Mouse (Mus musculus) G1E (cell line): ENCODE measurements around the gene Als2cr12. TPM values are rescaled to one million over a fixed set of nuclear protein-coding genes. Genes with fewer than 3 reads are reported as not detected.

Source experiments
- ATAC-seq: 2 replicates; pipeline ENCODE4 v1.8.0; 2016; ENCODE audit warnings: mild to moderate bottlenecking; ENCODE audit not compliant: insufficient number of reproducible peaks, poor library complexity, low FRiP score, severe bottlenecking; ENCODE audit errors: extremely low read depth
- DNase-seq: peaks from one replicate; pipeline ENCODE4 v3.0.0; 2012; ENCODE audit warnings: low spot score
- H3K27me3 ChIP-seq: 2 replicates; pipeline ENCODE4 v1.6.1; 2012; ENCODE audit warnings: mild to moderate bottlenecking, low read length, inconsistent platforms; ENCODE audit not compliant: insufficient read depth
- H3K36me3 ChIP-seq: replicated peaks from 2 replicates; pipeline ENCODE3; 2012; ENCODE audit warnings: mild to moderate bottlenecking, inconsistent platforms
- H3K4me1 ChIP-seq: 2 replicates; pipeline ENCODE4 v1.6.1; 2012; ENCODE audit warnings: low read depth, low read length, inconsistent platforms, mixed read lengths; ENCODE audit not compliant: insufficient read depth
- H3K4me3 ChIP-seq: 2 replicates; pipeline ENCODE4 v1.5.1; 2012; ENCODE audit warnings: low read depth, mild to moderate bottlenecking, inconsistent platforms, low read length, moderate library complexity, mixed read lengths
- H3K9me3 ChIP-seq: replicated peaks from 2 replicates; pipeline ENCODE4 v1.6.1; 2012; ENCODE audit warnings: inconsistent platforms
- CTCF ChIP-seq: IDR thresholded peaks from 2 replicates; pipeline ENCODE4 v1.5.1; 2012; ENCODE audit warnings: low read depth, low read length, inconsistent platforms, mixed read lengths
- GATA1 ChIP-seq: IDR thresholded peaks from 2 replicates; pipeline ENCODE4 v1.6.1; 2012; ENCODE audit warnings: borderline replicate concordance, low read length, inconsistent platforms, mixed read lengths
- GATA2 ChIP-seq: IDR thresholded peaks from 2 replicates; pipeline ENCODE4 v1.6.1; 2012; ENCODE audit warnings: low read depth, low read length, inconsistent platforms, borderline replicate concordance
- POLR2AphosphoS5 ChIP-seq: IDR thresholded peaks from 2 replicates; pipeline ENCODE4 v1.6.1; 2012; ENCODE audit warnings: low read depth, low read length, inconsistent platforms; ENCODE audit not compliant: insufficient replicate concordance
- TAL1 ChIP-seq: conservative IDR thresholded peaks from 2 replicates; pipeline ENCODE4 v1.6.1; 2012; ENCODE audit warnings: low read depth, low read length, inconsistent platforms, mixed read lengths
- polyA plus RNA-seq: library from polyadenylated mRNA; stranded (reverse); fragments of >175 nt; gene quantifications from 2 replicates; pipeline ENCODE4 v1.2.3, GENCODE M21; 2012
- total RNA-seq, 2 experiments: library from RNA; stranded (forward) in 1 of 2; stranded (reverse) in 1 of 2; fragments of 200-1000 nt in 1 of 2; fragments of >200 nt in 1 of 2; fragmentation: Nextera tagmentation in 1 of 2; gene quantifications; 2 replicates each; pipeline ENCODE4 v1.2.3; 2014 to 2017

The Als2cr12 gene
- total and polyA plus RNA-seq, 3 experiments, result 0.22 TPM; not detected in 2

GRCm38 (mm10) chr1:58714361-58714760, 18.6 kb upstream of the Als2cr12 start:
- Histone ChIP-seq H3K27me3 (no peaks in the 10 kb centered on the region), H3K4me3 (peak overlapping the region; percentile 81), H3K9me3 (no peaks in the 10 kb centered on the region), H3K36me3 (peaks cover 50% of the 10 kb centered on the region), H3K4me1 (peaks cover 62% of the 10 kb centered on the region)
- DNase-seq, result no peak
- TF ChIP-seq TAL1, result no peak
- no peak for TF ChIP-seq GATA2
- TF ChIP-seq CTCF, result no peak
- no peak for TF ChIP-seq GATA1
- no peak for TF ChIP-seq POLR2AphosphoS5
- no peak for ATAC-seq

GRCm38 (mm10) chr1:58713893-58714231, 18.1 kb upstream of the Als2cr12 start:
- peak overlapping the region; percentile 81 for H3K4me3 ChIP-seq
- DNase-seq, result no peak

GRCm38 (mm10) chr1:58713081-58713892, 17.5 kb upstream of the Als2cr12 start:
- Histone ChIP-seq H3K4me1 (peaks cover 55% of the 10 kb centered on the region), H3K36me3 (peaks cover 40% of the 10 kb centered on the region), H3K9me3 (no peaks in the 10 kb centered on the region), H3K27me3 (no peaks in the 10 kb centered on the region), H3K4me3 (peak overlapping the region; percentile 81)
- TF ChIP-seq GATA2, result no peak
- TF ChIP-seq TAL1, result no peak
- TF ChIP-seq POLR2AphosphoS5, result no peak
- no peak for TF ChIP-seq GATA1
- TF ChIP-seq CTCF, result no peak
- DNase-seq (peak; percentile 58), ATAC-seq (peak; percentile 31)

More at GRCm38 (mm10) chr1:58713893-58714231, 18.1 kb upstream of the Als2cr12 start:
- peaks cover 59% of the 10 kb centered on the region for H3K4me1 ChIP-seq
- ATAC-seq, result no peak
- peaks cover 45% of the 10 kb centered on the region for H3K36me3 ChIP-seq
- no peaks in the 10 kb centered on the region for H3K27me3 ChIP-seq
- no peak for TF ChIP-seq TAL1
- no peak for TF ChIP-seq GATA2
- TF ChIP-seq GATA1, result no peak
- no peak for TF ChIP-seq POLR2AphosphoS5
- TF ChIP-seq CTCF, result no peak
- no peaks in the 10 kb centered on the region for H3K9me3 ChIP-seq

DNA sequence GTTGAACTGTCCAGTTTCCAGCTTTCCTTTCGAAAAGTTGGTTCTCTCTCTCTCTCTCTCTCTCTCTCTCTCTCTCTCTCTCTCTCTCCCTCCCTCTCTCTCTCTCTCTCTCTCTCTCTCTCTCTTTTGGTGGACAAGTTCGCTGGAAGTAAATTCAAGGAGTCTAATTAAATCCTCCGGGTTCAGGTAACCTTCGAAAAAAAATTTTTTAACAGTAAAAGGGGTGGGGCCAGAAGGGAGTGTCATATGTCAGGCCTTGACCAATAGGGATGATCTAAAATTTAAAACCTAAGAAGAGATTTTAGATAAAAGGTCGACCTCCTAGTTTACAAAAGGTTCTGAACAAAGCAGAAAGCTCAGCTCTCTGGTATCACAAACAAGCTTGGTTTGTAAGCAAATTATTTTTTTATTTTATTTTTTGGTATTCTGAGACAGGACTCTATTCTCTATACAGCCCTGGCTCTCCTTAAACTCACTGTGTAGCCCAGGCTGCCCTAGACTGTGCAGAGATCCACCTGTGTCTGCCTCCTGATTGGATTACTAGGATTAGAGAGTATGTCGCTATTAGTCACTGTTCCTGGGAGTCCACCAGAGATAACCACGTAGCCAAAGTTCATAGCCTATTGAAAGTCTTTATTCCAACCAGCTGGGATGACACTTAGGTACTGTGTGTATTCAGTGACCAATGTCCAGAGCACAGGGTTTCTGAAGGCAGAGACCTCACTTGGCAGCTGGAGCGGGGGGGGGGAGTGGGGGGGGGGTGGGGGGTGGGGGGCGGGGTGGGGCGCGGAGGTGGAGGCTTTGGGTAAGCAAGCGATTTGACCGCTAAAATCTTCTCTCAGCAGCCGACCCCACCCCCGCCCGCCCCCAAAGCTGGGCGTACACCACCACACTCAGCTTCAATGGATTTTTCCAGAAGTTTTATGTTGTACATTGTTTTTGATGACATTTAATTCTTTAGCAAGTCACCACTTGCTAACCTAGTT, 16.6 kb upstream of the Als2cr12 start:
- no peaks in the 10 kb centered on the region for H3K9me3 ChIP-seq
- no peak for TF ChIP-seq GATA2
- no peak for TF ChIP-seq POLR2AphosphoS5
- TF ChIP-seq GATA1, result no peak
- no peak for TF ChIP-seq CTCF
- no peak for TF ChIP-seq TAL1

DNA sequence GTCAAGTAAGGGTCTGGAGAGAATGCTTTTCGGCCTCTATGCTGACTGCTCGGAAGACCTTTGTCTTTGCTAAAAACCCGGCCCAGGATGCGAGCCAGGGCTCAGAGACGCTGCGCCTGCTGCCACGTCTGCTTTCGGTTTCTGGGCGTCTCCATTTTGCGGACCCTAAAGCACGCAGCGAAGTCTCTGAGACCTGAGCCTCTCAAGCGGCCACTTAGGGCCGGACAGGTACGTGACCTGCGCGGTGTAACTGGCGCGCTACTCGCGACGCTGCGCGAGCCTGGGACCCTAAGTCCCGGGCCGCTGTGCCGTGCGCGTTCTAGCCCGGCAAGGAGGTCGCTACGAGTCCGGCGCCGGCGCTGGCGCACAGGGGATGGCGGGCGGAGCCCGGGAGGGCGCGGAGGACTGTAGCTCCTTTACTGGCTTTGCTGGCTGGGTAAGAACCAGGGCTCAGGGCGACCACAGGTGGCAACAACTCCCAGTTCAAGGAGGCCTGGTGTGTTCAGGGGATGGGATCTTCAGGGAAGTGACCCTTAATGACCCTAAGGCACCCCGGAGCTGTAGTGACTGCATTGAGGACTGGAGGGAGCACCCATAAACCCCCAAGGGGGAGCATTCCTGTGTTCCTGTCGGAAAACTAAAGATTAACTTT, 15.7 kb upstream of the Als2cr12 start, which contains the start of gene Cflar:
Gene Cflar (plus strand): TSS at position 144 of the 652 bp plus-strand sequence.
- peak; percentile 49 for DNase-seq
- TF ChIP-seq TAL1 (no peak), POLR2AphosphoS5 (0 out of 2 replicates have a peak, but pooled peaks have one; percentile 31)
- no peak for ATAC-seq
- Histone ChIP-seq H3K4me1 (peaks cover 42% of the 10 kb centered on the region), H3K4me3 (peak within 1 kb of the TSS; percentile 82), H3K27me3 (no peaks in the 10 kb centered on the region), H3K9me3 (0 out of 2 replicates have a peak, but pooled peaks cover 3% of the 10 kb centered on the region), H3K36me3 (peaks cover 26% of the 10 kb centered on the region)

More for the DNA sequence above, 16.6 kb upstream of the Als2cr12 start:
- H3K4me3 ChIP-seq, result peak overlapping the region; percentile 82
- H3K4me1 ChIP-seq, result peaks cover 47% of the 10 kb centered on the region
- DNase-seq (peak; percentile 83), ATAC-seq (peak; percentile 68)
- peaks cover 32% of the 10 kb centered on the region for H3K36me3 ChIP-seq
- no peaks in the 10 kb centered on the region for H3K27me3 ChIP-seq
